Mouse (Mus musculus) kidney, adult 11 months (tissue): ENCODE data around the gene Trit1.
A peak's percentile ranks its signal among the peaks of the same experiment; 100 is the strongest.

Experiments used
- DNase-seq: peaks from one replicate; pipeline ENCODE4 v3.0.0; 2022

Gene Trit1

GRCm38 (mm10) chr4:123050681-123051211 is 34.3 kb downstream of the Trit1 start:
- peak; percentile 91 for DNase-seq

- DNase-seq, result no peak
Observed at GRCm38 (mm10) chr4:123053179-123053578, 36.8 kb downstream of the Trit1 start.

GRCm38 (mm10) chr4:123054172-123054790 is 37.9 kb downstream of the Trit1 start:
- no peak for DNase-seq

GRCm38 (mm10) chr4:123056560-123057109 is 40.2 kb downstream of the Trit1 start:
- no peak for DNase-seq

- DNase-seq, result no peak
Observed at GRCm38 (mm10) chr4:123057957-123058356, 41.6 kb downstream of the Trit1 start.

GRCm38 (mm10) chr4:123061744-123062143 is 45.3 kb downstream of the Trit1 start:
- no peak for DNase-seq

GRCm38 (mm10) chr4:123068646-123069045 is 52.2 kb downstream of the Trit1 start:
- DNase-seq, result no peak

GRCm38 (mm10) chr4:123071266-123071966 is 55.0 kb downstream of the Trit1 start:
- DNase-seq, result peak; percentile 16

- DNase-seq, result no peak
Observed at GRCm38 (mm10) chr4:123076928-123077327, 60.5 kb downstream of the Trit1 start.

GRCm38 (mm10) chr4:123078231-123078630 is 61.8 kb downstream of the Trit1 start:
- no peak for DNase-seq

- DNase-seq, result no peak
Observed at GRCm38 (mm10) chr4:123080791-123081190, 64.4 kb downstream of the Trit1 start.

GRCm38 (mm10) chr4:123082283-123083163 is 66.1 kb downstream of the Trit1 start:
- peak; percentile 24 for DNase-seq

GRCm38 (mm10) chr4:123083323-123083902 is 67.0 kb downstream of the Trit1 start:
- no peak for DNase-seq

GRCm38 (mm10) chr4:123085290-123085689 is 68.9 kb downstream of the Trit1 start:
- no peak for DNase-seq

GRCm38 (mm10) chr4:123086381-123086780 is 70.0 kb downstream of the Trit1 start:
- DNase-seq, result no peak

- no peak for DNase-seq
Observed at GRCm38 (mm10) chr4:123092621-123093020, 76.2 kb downstream of the Trit1 start.

- no peak for DNase-seq
Observed at GRCm38 (mm10) chr4:123093064-123093776, 76.8 kb downstream of the Trit1 start.

- DNase-seq, result no peak
Observed at GRCm38 (mm10) chr4:123093869-123094268, 77.5 kb downstream of the Trit1 start.
